Mouse (Mus musculus): ENCODE results near the gene Gprin2.
A peak's percentile ranks its signal among the peaks of the same experiment; 100 is the strongest.

Gene Gprin2

GRCm38 (mm10) chr14:34201231-34202035 lies at the start of gene Gprin2:
Gprin2 (minus strand) TSS chr14:34201653.
- peak; percentile 22 to 44 for DNase-seq

- no peak for DNase-seq
Measured at GRCm38 (mm10) chr14:34240676-34241075, 39.2 kb upstream of the Gprin2 start.

- DNase-seq, result no peak
Measured at GRCm38 (mm10) chr14:34240263-34240662, 38.8 kb upstream of the Gprin2 start.

GRCm38 (mm10) chr14:34234630-34235380 lies 33.4 kb upstream of the Gprin2 start:
- DNase-seq, result peak; percentile 73 to 74

- DNase-seq, result no peak
Measured at GRCm38 (mm10) chr14:34233846-34234245, 32.4 kb upstream of the Gprin2 start.

- no peak for DNase-seq
Measured at GRCm38 (mm10) chr14:34232866-34233680, 31.6 kb upstream of the Gprin2 start.

GRCm38 (mm10) chr14:34232340-34232739 lies 30.9 kb upstream of the Gprin2 start:
- DNase-seq, result no peak

GRCm38 (mm10) chr14:34228830-34229506 lies 27.5 kb upstream of the Gprin2 start:
- no peak for DNase-seq

GRCm38 (mm10) chr14:34227981-34228380 lies 26.5 kb upstream of the Gprin2 start:
- no peak for DNase-seq

- peak in 1 of 2 experiments; percentile 38 for DNase-seq
Measured at GRCm38 (mm10) chr14:34226566-34226965, 25.1 kb upstream of the Gprin2 start.

- DNase-seq, result no peak
Measured at GRCm38 (mm10) chr14:34225986-34226385, 24.5 kb upstream of the Gprin2 start.

GRCm38 (mm10) chr14:34223362-34223898 lies 22.0 kb upstream of the Gprin2 start:
- peak; percentile 41 to 72 for DNase-seq

GRCm38 (mm10) chr14:34221416-34222077 lies 20.1 kb upstream of the Gprin2 start:
- no peak for DNase-seq

GRCm38 (mm10) chr14:34220426-34220825 lies 19.0 kb upstream of the Gprin2 start:
- DNase-seq, result no peak

GRCm38 (mm10) chr14:34219786-34220198 lies 18.3 kb upstream of the Gprin2 start:
- peak in 1 of 2 experiments; percentile 45 for DNase-seq

- no peak for DNase-seq
Measured at GRCm38 (mm10) chr14:34219295-34219694, 17.8 kb upstream of the Gprin2 start, which contains the start of gene Syt15. Syt15 (plus strand) TSS chr14:34219595.

- DNase-seq, result peak; percentile 65 to 71
Measured at GRCm38 (mm10) chr14:34215451-34216127, 14.1 kb upstream of the Gprin2 start.

- no peak for DNase-seq
Measured at GRCm38 (mm10) chr14:34209942-34210341, 8.5 kb upstream of the Gprin2 start.

GRCm38 (mm10) chr14:34209080-34209479 lies 7.6 kb upstream of the Gprin2 start:
- DNase-seq, result no peak

- peak in 1 of 2 experiments; percentile 44 for DNase-seq
Measured at GRCm38 (mm10) chr14:34208651-34209050, 7.2 kb upstream of the Gprin2 start.

GRCm38 (mm10) chr14:34207996-34208395 lies 6.5 kb upstream of the Gprin2 start:
- DNase-seq, result no peak
